11 mouse cellular contexts compared by ENCODE assay signal in the genomic region with DNA sequence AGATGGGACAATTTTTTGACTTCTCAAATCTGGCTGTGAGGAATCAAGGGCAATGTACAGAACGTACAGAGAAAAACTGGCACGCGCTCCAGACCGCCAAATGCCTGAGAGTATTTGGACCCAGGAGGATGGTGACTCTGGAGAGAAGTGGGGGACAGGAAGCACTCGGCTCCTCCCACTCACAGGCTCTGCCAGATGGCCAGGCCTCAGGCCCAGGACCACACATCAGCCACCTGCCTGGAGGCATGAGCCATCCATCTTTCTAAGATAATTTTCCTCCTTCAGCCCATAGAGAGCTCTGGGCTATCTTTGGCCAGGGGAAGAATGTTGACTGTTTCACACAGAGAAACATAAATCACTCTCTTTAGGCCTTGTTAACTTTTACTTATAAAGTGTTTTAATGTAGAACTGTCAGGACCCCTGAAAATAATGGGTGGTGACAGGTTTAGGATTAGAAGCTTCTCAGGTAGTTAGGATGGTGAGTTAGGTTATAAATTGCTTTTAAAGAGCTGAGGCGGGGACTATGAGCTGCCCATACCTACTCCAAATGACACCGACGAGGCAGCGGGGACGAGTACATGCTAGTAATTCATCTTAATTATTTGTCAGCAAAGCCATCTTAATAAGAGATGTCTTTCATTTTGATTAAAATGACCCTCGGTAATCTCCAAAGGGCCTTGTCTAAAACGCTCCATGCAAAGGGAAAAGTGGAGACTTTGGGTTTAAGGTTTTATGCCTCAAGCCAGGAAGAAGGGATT.
A peak's percentile ranks its signal among the peaks of the same experiment; 100 is the strongest.
DNase-seq lines count a peak whose midpoint lies in the region; ATAC-seq and TF ChIP-seq lines count a peak whose summit lies in the region.
"Had no signal": no experiment of that assay in that cellular context is flagged by ENCODE, and none has a peak within 500 bp of the region (broad histone marks: within the 10 kb centered on the region; RNA-seq: fewer than 3 reads in every experiment).

No protein-coding gene starts in this region.

- H3K4me3 ChIP-seq in kidney, embryonic 14.5 days (ENCODE audit: low read length), result no peak overlapping the region
- H3K4me3 ChIP-seq in kidney, adult 2 months (ENCODE audit: insufficient read depth, low read depth, low read length), result no peak overlapping the region
- no peak overlapping the region for H3K4me3 ChIP-seq in hindbrain, embryonic 16.5 days (ENCODE audit: low read length)

- no peaks in the 10 kb centered on the region for H3K27me3 ChIP-seq in kidney, embryonic 14.5 days (ENCODE audit: control insufficient read depth, insufficient read depth, low read length)
- no peaks in the 10 kb centered on the region for H3K27me3 ChIP-seq in kidney, adult 2 months (replicated peaks; ENCODE audit: control insufficient read depth, insufficient read depth, low read length)
- no peaks in the 10 kb centered on the region for H3K27me3 ChIP-seq in hindbrain, embryonic 16.5 days (replicated peaks; ENCODE audit: control insufficient read depth, insufficient read depth, low read length)

- no peak for TF ChIP-seq POLR2A in kidney, adult 2 months (IDR thresholded peaks at IDR 0.05; ENCODE audit: low read depth, low read length)

- peak; percentile 89 for ATAC-seq in kidney, embryonic 14.5 days (ENCODE audit: low FRiP score, low TSS enrichment)
- peak; percentile 57 for ATAC-seq in hindbrain, embryonic 16.5 days
- no peak for ATAC-seq in erythroid progenitor cell, adult 5-6 weeks (replicated peaks; ENCODE audit: low FRiP score, poor library complexity, severe bottlenecking)

- H3K27ac ChIP-seq in kidney, embryonic 14.5 days (ENCODE audit: low read depth, low read length), result no peak overlapping the region
- H3K27ac ChIP-seq in kidney, adult 2 months (ENCODE audit: insufficient read depth, low read depth, low read length), result no peak overlapping the region
- no peak overlapping the region for H3K27ac ChIP-seq in hindbrain, embryonic 16.5 days (ENCODE audit: low read depth, low read length)

- no peak for DNase-seq in kidney, adult 2 months
- peak; percentile 87 for DNase-seq in brain, adult 2 months (ENCODE audit: low read depth, low spot score)
- DNase-seq in cerebellum, postnatal 10 days, result peak; percentile 55 to 69
- no peak for DNase-seq in thymus, postnatal 36 days
- DNase-seq in thymus, postnatal 0 days (ENCODE audit: low spot score), result no peak
- DNase-seq: gastrocnemius, postnatal 14 days; midbrain, embryonic 14.5 days had no signal

- WGBS in kidney, embryonic 14.5 days, result 26% methylated on average over 12 of the region's 12 CpGs
- 66% methylated on average over 12 of the region's 12 CpGs for WGBS in kidney, adult 2 months
- 60% methylated on average over 12 of the region's 12 CpGs for WGBS in hindbrain, embryonic 16.5 days

- H3K4me1 ChIP-seq in kidney, embryonic 14.5 days (ENCODE audit: control insufficient read depth, insufficient read depth, low read length), result peaks cover 11% of the 10 kb centered on the region; the same call in 1 of the 2 replicates
- no peaks in the 10 kb centered on the region for H3K4me1 ChIP-seq in kidney, adult 2 months (ENCODE audit: control insufficient read depth, insufficient read depth, low read length)
- H3K4me1 ChIP-seq in hindbrain, embryonic 16.5 days (ENCODE audit: control insufficient read depth, insufficient read depth, low read depth, low read length), result peaks cover 8% of the 10 kb centered on the region

- H3K4me2 ChIP-seq in kidney, embryonic 14.5 days (replicated peaks; ENCODE audit: low read depth, low read length), result no peak overlapping the region
- no peak overlapping the region for H3K4me2 ChIP-seq in hindbrain, embryonic 16.5 days (ENCODE audit: low read length)

- no peak overlapping the region for H3K9ac ChIP-seq in kidney, embryonic 14.5 days (ENCODE audit: low read depth, low read length)
- H3K9ac ChIP-seq in hindbrain, embryonic 16.5 days (ENCODE audit: low read depth, low read length), result no peak overlapping the region

- no peaks in the 10 kb centered on the region for H3K36me3 ChIP-seq in kidney, embryonic 14.5 days (ENCODE audit: control insufficient read depth, insufficient read depth, low read length)
- no peaks in the 10 kb centered on the region for H3K36me3 ChIP-seq in kidney, adult 2 months (ENCODE audit: control insufficient read depth, insufficient read depth, low read length)
- no peaks in the 10 kb centered on the region for H3K36me3 ChIP-seq in hindbrain, embryonic 16.5 days (ENCODE audit: control insufficient read depth, insufficient read depth, low read length)
- H3K36me3 ChIP-seq: G1E had no signal

- H3K9me3 ChIP-seq in kidney, embryonic 14.5 days (ENCODE audit: control insufficient read depth, low read length), result no peaks in the 10 kb centered on the region
- H3K9me3 ChIP-seq in hindbrain, embryonic 16.5 days (ENCODE audit: control insufficient read depth, low read length), result no peaks in the 10 kb centered on the region
- H3K9me3 ChIP-seq: G1E had no signal

- TF ChIP-seq CTCF in kidney, adult 2 months (conservative IDR thresholded peaks at IDR 0.05; ENCODE audit: insufficient read depth, insufficient read length, low read depth, low read length), result no peak

Comparison
In these comparisons a context has a peak if more than half of its experiments do, and no peak if none do; other contexts are left out.
1. DNase-seq: peak in brain, adult 2 months (single experiment) and cerebellum, postnatal 10 days (2 of 2); none in kidney, adult 2 months (single experiment), thymus, postnatal 36 days (0 of 2) and thymus, postnatal 0 days (single experiment).